25 mouse cellular contexts compared by ENCODE assay signal in the genomic region with DNA sequence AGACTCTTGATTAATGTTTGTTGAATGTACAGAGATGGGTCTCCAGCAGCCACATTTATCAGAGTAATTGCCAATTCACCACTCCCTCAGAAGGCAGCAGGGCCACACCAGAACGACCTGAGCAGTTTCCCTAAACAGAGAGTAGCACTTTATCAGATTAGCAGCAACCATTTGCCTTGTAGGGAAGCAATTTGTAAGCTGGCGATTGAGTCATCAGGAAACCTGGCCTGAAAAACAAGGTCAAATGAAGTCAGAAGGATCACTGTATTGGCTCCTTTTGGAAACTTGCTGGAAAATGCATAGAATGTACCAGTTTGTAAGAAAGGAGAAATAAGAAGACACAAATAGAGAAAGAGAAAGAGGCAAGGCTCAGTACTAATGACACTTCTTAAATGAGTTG.
DNase-seq lines count a peak whose midpoint lies in the region; ATAC-seq lines count a peak whose summit lies in the region.
"Had no signal": no experiment of that assay in that cellular context is flagged by ENCODE, and none has a peak within 500 bp of the region (broad histone marks: within the 10 kb centered on the region; RNA-seq: fewer than 3 reads in every experiment).

No protein-coding gene starts in this region.

- H3K27ac ChIP-seq in liver, embryonic 12.5 days = no peak overlapping the region
- H3K27ac ChIP-seq: embryonic facial prominence, embryonic 12.5 days; embryonic facial prominence, embryonic 15.5 days; forebrain, embryonic 12.5 days; forebrain, embryonic 15.5 days; hindbrain, embryonic 12.5 days; hindbrain, embryonic 15.5 days had no signal

- ATAC-seq in liver, embryonic 12.5 days = no peak
- ATAC-seq: CD4-positive, CD25-positive, alpha-beta regulatory T cell, adult 4 months; forebrain, embryonic 15.5 days; intestine, postnatal 0 days; Patski had no signal

- H3K9me3 ChIP-seq in liver, embryonic 12.5 days (replicated peaks) = no peaks in the 10 kb centered on the region
- H3K9me3 ChIP-seq: embryonic facial prominence, embryonic 12.5 days; embryonic facial prominence, embryonic 15.5 days; forebrain, embryonic 12.5 days; forebrain, embryonic 15.5 days; hindbrain, embryonic 12.5 days; hindbrain, embryonic 15.5 days had no signal

- H3K4me2 ChIP-seq in liver, embryonic 12.5 days = no peak overlapping the region
- H3K4me2 ChIP-seq: embryonic facial prominence, embryonic 12.5 days; embryonic facial prominence, embryonic 15.5 days; forebrain, embryonic 12.5 days; forebrain, embryonic 15.5 days; heart, embryonic 11.5 days; hindbrain, embryonic 12.5 days; hindbrain, embryonic 15.5 days had no signal

- 32% methylated on average over 2 of the region's 2 CpGs for WGBS in liver, embryonic 12.5 days (ENCODE audit: insufficient replicate concordance)

- no peak overlapping the region for H3K4me3 ChIP-seq in liver, embryonic 12.5 days
- H3K4me3 ChIP-seq: embryonic facial prominence, embryonic 12.5 days; embryonic facial prominence, embryonic 15.5 days; forebrain, embryonic 12.5 days; forebrain, embryonic 15.5 days; hindbrain, embryonic 12.5 days; hindbrain, embryonic 15.5 days had no signal

- no peaks in the 10 kb centered on the region for H3K27me3 ChIP-seq in liver, embryonic 12.5 days (replicated peaks)
- H3K27me3 ChIP-seq: embryonic facial prominence, embryonic 12.5 days; embryonic facial prominence, embryonic 15.5 days; forebrain, embryonic 12.5 days; forebrain, embryonic 15.5 days; hindbrain, embryonic 12.5 days; hindbrain, embryonic 15.5 days; Patski had no signal

- peak; percentile 11 to 68 for DNase-seq in adrenal gland, adult (ENCODE audit: inconsistent age in 2 of 2, low spot score in 1 of 2)
- DNase-seq in adrenal gland, postnatal 4 days (ENCODE audit: low spot score in 2 of 2) = no peak
- DNase-seq in 3T3-L1 (ENCODE audit: low read depth, low spot score) (peak; percentile 13), MN1 (ENCODE audit: low spot score) (peak; percentile 16)
- DNase-seq in adrenal gland, postnatal 14 days = peak; percentile 6
- no peak for DNase-seq in layer of hippocampus, postnatal 25 days (ENCODE audit: extremely low spot score in 1 of 2, low spot score in 1 of 2)
- DNase-seq in gastrocnemius, postnatal 4 days (ENCODE audit: low spot score in 2 of 2) = no peak
- DNase-seq: cerebellum, adult 11 months; cerebellum, adult 2 months; cerebellum, adult 9-11 months; cerebellum, postnatal 25 days; gastrocnemius, postnatal 25 days; heart, adult 11 months; kidney, adult 2 months had no signal

- H3K4me1 ChIP-seq in liver, embryonic 12.5 days = no peaks in the 10 kb centered on the region
- H3K4me1 ChIP-seq: embryonic facial prominence, embryonic 12.5 days; embryonic facial prominence, embryonic 15.5 days; forebrain, embryonic 12.5 days; forebrain, embryonic 15.5 days; hindbrain, embryonic 12.5 days; hindbrain, embryonic 15.5 days had no signal

- H3K36me3 ChIP-seq in liver, embryonic 12.5 days = no peaks in the 10 kb centered on the region
- H3K36me3 ChIP-seq: embryonic facial prominence, embryonic 12.5 days; embryonic facial prominence, embryonic 15.5 days; forebrain, embryonic 12.5 days; forebrain, embryonic 15.5 days; hindbrain, embryonic 12.5 days; hindbrain, embryonic 15.5 days had no signal

- no peak overlapping the region for H3K9ac ChIP-seq in liver, embryonic 12.5 days
- H3K9ac ChIP-seq: embryonic facial prominence, embryonic 12.5 days; embryonic facial prominence, embryonic 15.5 days; forebrain, embryonic 12.5 days; forebrain, embryonic 15.5 days; hindbrain, embryonic 12.5 days; hindbrain, embryonic 15.5 days had no signal

Comparison
In these comparisons a context has a peak if more than half of its experiments do, and no peak if none do; other contexts are left out.
1. DNase-seq: peak in adrenal gland, adult (2 of 2), 3T3-L1 (single experiment), MN1 (single experiment) and adrenal gland, postnatal 14 days (single experiment); none in adrenal gland, postnatal 4 days (0 of 2), layer of hippocampus, postnatal 25 days (0 of 2) and gastrocnemius, postnatal 4 days (0 of 2).